Mouse (Mus musculus): ENCODE measurements around the gene Thy1.

Gene Thy1

DNA sequence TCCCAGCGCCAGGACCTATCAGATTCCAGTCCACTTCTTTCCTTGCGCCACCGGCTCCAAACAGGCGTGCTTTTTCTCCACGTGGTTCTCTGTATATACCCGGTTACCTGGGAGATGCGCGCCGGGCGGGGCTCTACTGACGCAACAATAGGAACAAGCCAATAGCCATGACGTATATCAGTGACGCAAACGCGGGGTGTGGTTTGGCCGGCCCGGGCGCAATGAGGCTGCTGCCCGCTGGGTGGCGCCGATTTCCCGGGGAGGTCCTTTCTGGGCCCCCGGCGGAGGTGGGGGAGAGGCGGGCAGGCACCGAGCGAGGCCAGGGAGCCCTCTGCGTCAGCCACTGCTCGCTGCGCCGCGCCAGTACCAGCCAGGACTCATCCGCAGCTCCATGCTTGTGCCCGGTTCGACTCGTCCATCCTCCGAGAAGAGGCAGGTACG, 23.6 kb downstream of the Thy1 start, which contains the start of gene Usp2:
Usp2 (plus strand) TSS at position 237 of the 441 bp plus-strand sequence.
- in situ Hi-C loops (cut with MboI; ENCODE audit: unreplicated experiment in 2 of 2) = no loop called here

DNA sequence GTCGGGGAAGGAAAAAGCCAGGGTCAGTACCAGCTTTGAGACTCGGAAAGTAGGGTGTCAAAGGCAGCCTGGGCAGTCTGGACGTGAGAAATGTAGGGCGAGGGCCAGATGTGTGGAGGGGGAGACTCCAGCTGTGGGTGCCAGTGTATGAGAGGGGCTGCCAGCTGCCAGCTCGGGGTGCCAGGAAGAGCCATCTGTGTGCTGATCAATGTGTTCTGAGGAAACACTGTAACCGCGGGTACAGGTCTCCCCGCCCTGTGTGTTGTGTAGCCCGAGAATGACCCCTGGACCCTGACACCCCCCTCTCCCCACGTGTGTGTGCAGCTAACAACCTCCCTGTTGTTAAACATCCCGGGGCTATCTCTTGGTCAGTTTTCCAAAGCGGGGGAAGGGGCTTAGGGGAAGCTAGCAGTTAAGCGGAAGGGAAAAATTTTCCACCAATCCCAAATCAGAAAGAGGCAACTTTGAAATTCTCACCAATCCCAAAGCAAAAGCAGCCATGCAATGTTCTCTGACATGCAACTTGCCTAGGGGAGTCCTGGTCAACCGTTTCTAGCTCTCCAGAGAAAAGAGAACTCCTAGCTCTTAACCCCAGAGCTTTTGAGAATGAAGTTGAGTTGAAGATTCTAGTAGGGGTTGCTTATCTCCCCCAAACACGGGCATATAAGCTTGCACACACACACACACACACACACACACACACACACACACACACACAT, 24.2 kb downstream of the Thy1 start:
- in situ Hi-C loops (cut with MboI; ENCODE audit: unreplicated experiment in 2 of 2) = no loop called here

DNA sequence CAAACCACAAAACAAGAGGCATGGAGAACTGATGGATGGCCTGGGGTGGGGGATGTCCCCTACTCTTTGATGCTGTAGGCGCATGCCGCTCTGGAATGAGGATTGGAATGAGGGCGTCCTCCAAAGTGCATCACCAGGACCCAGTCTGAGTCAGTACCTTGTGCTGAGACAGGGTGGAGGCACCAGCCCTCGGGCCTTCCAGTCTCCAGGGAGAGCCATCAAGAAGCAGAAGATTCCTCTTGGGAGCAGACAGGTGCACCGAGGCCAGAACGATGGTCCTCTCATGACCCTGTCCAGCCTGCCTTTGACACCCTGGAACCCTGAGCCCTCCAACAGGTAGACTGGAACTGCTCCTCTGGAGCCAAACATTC, 24.8 kb downstream of the Thy1 start:
- in situ Hi-C loops (cut with MboI; ENCODE audit: unreplicated experiment in 2 of 2) = no loop called here

DNA sequence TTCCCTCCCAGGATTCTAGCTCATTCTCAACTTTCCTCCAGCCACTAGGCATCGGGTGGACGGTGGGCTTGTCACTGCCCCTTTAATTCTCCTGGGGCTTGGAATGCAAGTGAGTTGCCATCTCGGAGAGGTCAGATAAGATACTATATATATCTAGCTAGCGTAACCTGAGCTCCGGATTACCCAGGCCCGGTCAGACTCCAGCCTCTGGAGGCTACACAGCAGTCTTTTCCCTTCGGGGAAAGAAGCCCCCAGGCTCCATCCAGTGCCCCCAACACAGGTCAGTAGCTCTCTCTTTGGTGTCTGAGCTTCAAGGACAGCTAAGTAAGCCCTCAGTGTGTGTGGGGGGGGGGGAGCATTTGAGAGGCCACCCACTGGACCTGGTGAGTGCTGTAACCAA, 26.1 kb downstream of the Thy1 start:
- in situ Hi-C loops (cut with MboI; ENCODE audit: unreplicated experiment in 2 of 2) = no loop called here

DNA sequence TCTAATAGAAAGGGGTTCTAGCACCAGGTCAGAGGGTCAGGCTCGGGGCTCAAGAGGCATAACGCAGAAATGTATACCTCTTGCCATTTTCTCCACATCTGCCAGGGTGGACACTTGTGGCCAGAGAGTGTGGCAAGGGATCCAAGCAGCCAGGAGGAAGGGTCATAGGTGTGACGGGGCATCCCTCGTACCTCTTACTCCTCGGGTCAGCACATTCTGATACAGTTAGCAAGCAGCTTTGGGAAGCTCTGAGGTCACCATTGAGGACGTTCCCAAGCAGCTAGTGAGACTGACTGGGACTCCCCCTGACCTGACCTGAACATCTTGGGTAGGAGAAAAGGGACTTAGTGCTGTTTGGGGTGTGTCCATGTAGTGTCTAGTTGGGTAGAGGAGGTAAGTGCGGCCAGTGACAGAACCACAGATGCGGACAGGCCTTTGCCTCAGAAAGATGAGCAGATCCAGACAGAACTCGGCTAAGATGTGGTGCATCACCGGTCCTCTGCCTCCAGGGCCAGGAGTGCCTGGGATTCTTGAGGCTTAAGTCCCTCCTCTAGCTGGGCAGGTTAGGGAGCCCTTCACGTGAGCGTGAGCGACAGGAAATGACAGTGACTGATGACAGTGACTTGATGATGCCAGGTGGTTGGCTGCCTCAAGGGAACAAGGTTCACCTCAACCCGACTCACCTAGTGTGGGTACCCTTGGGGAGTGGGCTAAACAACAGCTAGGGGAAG, 27.1 kb downstream of the Thy1 start:
- in situ Hi-C loops (cut with MboI; ENCODE audit: unreplicated experiment in 2 of 2) = no loop called here

DNA sequence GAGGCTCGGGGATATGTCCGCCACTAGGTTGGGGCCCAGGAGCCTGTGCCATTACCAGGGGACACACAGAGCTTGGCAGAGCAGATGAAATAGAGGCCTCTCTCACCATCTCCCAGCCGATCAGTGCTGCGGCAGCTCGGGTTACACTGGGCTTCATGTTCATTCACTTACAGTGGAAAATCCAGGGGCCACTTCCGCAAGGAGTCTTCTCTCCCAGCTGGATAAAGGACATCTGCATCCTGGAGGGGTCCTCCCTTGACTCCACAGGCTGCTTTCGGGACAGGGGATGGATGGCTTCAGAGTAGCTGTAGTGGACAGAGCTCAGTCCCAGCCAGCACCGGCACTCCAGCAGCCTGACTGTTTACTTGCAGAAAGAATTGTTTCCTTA, 27.7 kb downstream of the Thy1 start:
- in situ Hi-C loops (cut with MboI; ENCODE audit: unreplicated experiment in 2 of 2) = no loop called here

DNA sequence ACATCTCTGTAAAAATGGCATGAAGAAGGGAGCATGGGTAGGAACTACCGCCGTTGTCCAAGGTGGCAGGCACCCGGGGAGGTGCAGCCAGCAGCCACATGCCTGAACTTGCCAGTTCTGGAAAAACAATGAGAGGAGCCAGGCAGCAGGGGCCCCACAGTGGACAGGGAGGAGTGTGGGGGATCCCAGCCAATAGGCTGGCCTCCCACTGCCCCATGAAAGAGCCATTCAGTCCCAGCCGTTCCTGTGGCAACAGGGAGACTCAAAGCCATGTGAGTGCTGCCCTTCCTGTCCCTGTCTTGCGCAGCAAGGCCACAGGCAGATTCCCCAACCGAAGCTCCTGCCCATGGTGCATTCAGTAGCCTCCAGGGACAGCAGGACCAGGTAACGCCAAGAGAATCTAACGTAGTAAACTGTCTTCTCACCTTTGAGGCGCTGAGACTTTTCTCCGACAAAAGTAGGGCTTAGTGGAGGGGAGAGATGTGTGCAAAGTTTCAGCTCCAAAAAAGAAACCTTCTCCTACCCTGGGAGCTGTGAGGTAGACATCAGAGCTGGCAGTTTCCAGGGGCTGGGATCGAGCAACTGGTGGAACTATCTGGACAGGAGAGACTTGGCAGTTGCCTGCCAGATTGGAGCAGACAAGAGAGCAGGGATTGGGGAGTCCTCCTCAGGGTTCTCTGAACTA, 28.9 kb downstream of the Thy1 start:
- in situ Hi-C loops (cut with MboI; ENCODE audit: unreplicated experiment in 2 of 2) = no loop called here

DNA sequence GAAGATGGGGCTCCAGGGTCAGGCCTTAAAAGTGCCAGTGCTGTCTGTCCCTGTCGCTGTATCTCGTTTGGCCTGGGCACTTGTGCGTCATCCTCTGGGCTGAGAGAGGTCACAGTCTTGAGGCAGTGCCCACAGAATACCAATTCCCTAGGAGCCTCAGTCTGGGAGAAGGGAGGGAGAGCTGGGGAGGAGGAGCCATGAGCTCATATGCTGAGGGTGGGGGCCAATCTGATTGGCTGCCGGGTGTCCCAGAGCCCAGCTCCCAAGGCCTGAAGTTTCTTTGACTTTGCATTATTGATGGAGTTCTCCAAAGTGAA, 29.4 kb downstream of the Thy1 start:
- in situ Hi-C loops (cut with MboI; ENCODE audit: unreplicated experiment in 2 of 2) = no loop called here

DNA sequence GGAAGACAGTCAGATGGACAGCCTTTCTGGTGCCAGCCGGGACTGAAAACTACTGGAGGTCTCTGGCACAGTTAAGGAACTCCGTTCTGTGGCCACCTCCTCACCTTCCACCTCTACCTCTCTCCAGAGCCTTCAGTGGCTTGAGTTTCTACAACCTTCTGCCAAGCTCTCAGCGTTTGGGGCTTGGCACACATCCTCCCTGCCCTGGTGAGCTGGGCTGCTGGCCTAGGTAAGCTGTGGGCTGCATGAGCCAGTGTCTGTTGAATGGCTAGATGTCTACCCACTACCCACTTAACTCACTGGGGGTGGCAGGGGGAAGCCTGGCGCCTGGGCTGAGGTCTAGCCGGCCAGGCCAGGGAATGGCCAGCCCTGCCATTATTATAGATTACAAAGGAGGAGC, 29.9 kb downstream of the Thy1 start:
- in situ Hi-C loops (cut with MboI; ENCODE audit: unreplicated experiment in 2 of 2) = no loop called here

DNA sequence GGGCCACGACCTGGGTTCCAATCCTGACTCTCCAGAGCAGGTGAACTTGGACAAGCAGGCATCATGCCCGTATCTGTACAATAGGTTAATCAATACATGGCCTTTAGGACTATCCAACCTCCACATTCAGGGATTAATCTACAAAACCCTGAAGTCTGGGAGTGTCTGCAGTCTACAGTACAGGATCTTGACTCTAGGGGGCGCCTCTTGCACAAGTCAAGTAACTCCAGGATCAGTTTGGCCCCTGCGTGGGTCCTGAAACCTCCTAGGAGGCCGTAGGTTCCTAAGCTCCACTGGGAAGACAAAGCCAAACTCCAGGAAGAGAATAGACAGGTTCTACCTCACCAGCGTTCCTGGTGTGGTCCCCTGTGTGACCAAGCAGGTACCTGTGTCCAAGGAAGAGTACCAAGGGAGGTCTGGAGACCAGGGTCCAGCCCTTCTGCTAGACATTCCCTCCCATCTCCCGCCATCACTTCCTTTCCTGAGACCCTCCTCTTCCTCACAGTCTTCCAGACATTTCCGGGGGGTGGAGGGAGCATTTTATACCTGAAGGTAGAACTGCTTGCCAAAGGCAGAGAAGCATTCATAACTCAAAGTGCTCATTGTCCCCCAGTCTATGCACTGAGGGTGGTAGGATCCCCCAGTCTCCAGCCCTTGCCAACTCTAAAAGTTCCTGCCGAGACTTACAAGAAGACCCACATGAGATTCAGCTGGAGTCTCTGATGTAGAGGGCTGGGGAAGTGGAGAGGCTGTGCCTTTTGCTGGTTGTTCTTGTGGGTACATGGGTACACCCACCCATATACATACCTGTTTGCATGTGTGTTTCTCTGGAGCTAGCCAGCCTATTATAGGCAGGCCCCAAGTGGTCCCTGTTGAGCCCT, 31.5 kb downstream of the Thy1 start:
- in situ Hi-C loops (cut with MboI; ENCODE audit: unreplicated experiment in 2 of 2) = loop anchor here (25.0 kb wide), 1 partner anchor 737 kb away; no protein-coding TSS in a partner anchor

DNA sequence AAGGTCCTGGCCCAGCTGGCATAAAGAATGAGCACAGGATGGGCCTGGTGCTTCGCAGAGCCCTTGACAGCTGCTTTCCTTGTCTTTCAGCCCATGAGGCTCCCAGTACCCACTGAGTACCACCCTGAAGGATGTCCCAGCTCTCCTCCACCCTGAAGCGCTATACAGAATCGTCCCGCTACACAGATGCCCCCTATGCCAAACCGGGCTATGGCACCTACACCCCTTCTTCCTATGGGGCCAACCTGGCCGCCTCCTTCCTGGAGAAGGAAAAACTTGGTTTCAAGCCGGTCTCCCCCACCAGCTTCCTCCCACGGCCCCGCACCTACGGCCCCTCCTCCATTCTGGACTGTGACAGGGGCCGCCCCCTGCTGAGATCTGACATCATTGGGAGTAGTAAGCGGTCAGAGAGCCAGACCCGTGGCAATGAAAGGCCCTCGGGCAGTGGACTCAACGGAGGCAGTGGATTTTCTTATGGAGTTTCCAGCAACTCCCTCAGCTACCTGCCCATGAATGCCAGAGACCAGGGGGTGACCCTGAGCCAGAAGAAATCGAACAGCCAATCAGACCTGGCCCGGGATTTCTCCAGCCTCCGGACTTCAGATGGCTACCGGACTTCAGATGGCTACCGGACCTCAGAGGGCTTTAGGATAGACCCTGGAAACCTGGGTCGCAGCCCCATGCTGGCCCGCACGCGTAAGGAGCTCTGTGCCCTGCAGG, 32.3 kb downstream of the Thy1 start:
- in situ Hi-C loops (cut with MboI; ENCODE audit: unreplicated experiment in 2 of 2) = loop anchor here (25.0 kb wide), 1 partner anchor 738 kb away; no protein-coding TSS in a partner anchor

DNA sequence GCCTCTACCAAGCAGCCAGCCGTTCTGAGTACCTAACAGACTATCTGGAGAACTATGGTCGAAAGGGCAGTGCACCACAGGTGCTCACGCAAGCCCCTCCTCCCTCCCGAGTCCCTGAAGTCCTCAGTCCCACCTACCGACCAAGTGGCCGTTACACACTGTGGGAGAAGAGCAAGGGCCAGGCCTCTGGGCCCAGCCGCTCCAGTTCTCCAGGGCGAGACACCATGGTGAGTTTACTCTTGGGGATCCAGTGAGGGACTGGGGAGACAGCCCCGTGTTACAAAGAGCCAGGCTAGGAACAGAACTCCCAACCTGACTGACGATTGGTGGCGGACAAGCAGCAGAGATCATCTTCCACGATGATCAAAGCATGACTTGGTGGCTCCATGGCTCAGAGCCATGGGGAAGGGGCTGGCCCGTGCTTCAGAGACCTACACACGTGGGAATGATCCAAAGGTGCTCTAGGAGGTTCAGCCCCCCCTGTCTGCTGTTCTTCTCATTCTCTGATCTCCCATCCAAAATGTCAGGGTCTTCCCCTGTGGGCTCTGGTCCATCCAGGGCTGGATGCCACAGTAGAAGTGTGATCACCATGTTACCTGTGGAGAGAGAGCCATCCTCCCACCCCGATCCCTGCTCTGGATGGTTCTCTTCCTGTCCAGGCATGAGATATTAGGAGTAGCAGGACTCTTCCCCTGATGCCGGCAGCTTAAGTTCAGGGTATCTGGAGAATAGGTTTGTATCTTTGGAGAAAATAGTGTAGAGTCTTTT, 33.0 kb downstream of the Thy1 start:
- in situ Hi-C loops (cut with MboI; ENCODE audit: unreplicated experiment in 2 of 2) = loop anchor here (25.0 kb wide), 1 partner anchor 739 kb away; no protein-coding TSS in a partner anchor

DNA sequence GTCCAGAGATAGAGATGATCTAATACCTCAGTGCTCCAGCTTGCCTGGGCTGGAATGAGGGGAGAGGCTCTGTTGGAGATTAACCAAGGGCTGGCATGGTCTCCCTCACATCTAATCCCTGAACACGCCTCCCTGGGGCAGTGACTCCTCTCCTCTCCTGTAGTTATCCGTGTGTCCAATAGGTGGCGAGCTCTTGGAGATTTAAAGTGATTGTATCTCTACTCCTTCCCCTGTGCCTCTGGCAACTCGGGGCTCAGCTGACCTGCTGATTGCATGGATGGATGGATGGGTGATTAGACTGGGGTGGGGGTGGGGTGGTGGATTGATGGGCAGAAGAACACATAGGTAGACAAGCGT, 33.6 kb downstream of the Thy1 start:
- in situ Hi-C loops (cut with MboI; ENCODE audit: unreplicated experiment in 2 of 2) = loop anchor here (25.0 kb wide), 1 partner anchor 739 kb away; no protein-coding TSS in a partner anchor

DNA sequence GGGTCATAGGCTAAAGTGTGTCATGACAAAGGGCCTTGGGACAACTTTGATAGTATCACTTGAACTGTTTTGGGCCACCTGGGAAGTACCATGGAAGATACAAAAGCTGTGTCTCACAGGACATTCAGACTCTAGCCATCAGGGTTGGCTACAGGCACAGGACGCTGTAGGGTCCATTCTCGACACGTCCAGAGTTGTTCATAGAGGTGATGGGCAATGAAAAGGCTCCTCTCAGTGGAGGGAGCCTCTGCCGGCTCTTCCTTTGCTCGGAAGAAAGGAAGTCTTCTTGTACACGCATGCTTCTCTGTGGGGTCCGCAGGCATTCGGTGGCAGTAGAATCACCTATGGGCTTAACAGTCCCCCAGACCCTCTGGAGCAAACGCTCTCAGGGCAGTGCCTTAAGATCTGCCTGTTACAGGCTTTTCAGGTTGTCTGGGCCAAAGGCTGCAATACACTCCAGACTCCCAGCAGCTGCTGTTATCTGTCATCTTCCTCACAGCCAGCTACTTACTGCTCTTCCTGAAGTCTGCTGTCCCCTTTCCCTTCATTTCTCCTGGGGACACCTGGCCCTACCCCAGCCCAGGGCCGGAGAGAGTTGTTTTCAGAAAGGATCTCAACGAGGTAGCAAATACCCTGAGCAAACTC, 34.2 kb downstream of the Thy1 start:
- in situ Hi-C loops (cut with MboI; ENCODE audit: unreplicated experiment in 2 of 2) = loop anchor here (25.0 kb wide), 1 partner anchor 740 kb away; no protein-coding TSS in a partner anchor

DNA sequence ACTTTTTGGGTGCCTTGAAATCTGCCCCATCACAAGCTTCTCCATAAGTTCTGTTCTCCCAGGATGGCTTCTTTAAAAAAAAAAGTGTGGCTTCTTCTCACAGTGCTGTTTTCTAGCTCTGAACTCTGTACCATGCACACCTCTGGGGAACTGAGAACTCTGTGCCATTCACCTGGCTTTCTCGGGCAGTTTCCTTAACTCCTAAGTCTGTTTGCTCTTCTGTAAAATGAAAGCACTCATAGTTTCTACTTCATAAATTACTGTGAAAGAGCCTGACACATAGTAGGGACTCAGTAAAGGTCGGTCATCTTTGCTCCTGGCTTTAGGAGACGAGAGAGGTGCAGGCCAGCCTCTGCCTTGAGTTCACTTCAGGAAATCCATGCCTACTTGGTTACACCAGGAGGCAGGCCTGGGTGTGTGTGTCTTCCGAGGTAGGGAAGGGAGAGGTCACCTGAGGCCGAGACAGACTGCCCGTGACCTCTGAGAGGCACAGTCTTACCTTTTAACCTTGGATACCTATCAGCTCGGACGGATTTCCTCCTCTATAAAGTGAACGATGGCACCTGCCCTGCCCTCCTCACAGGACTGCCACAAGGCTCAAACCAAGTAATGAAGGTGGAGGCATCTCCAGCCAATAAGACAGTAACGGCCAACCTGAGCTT, 35.1 kb downstream of the Thy1 start:
- in situ Hi-C loops (cut with MboI; ENCODE audit: unreplicated experiment in 2 of 2) = loop anchor here (25.0 kb wide), 1 partner anchor 741 kb away; no protein-coding TSS in a partner anchor

DNA sequence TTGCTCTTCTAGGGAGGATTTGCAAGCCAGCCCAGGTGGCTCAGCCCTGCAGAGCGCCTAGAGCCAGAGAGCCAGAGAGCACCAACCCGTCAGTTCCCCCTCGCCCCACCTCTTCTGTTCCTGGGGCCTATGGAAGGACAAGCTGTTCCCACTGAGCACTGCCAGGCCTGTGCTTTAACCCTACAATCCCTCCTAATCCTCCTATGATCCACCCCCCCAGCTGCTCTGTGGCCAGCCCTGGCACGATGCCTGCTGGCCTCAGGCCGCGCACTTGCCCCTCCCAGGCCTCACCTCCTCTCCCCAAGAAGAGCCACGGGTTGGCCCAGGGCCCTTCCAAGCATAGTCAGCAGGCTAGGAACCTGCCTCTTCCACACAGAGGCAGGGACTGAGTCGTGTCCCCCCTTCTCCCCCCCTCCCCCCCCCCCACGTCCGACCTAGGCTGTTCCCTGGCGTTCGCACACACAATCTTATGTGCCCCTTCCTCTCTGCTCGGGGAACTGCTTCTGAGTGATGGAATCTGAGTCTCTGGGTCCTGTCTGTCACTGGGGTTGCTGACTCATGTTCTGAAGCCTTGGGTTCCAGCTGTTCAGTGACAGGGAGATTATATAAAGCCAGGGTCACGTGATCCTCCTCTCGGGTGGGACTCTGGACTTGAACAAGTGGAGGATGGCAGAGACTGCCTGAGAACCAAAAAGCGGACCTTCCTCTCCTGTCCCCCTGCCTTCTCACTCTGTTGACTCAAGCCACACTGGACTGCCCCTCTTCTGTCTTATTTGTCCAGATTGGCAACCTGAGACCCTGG, 36.0 kb downstream of the Thy1 start:
- in situ Hi-C loops (cut with MboI; ENCODE audit: unreplicated experiment in 2 of 2) = loop anchor here (25.0 kb wide), 1 partner anchor 742 kb away; no protein-coding TSS in a partner anchor
